Mouse (Mus musculus): ENCODE data around the gene Dvl1.

The Dvl1 gene

GRCm38 (mm10) chr4:155905634-155906033, 58.4 kb downstream of the Dvl1 start:
- DNase-seq (ENCODE audit: extremely low spot score, low read depth, low spot score) = no peak

- no peak for DNase-seq (ENCODE audit: extremely low spot score, low read depth, low spot score)
These were observed 58.9 kb downstream of the Dvl1 start for GRCm38 (mm10) chr4:155906125-155906524.

- no peak for DNase-seq (ENCODE audit: extremely low spot score, low read depth, low spot score)
These were observed 59.8 kb downstream of the Dvl1 start for GRCm38 (mm10) chr4:155907003-155907402.

GRCm38 (mm10) chr4:155908281-155908680, 61.1 kb downstream of the Dvl1 start:
- DNase-seq (ENCODE audit: extremely low spot score, low read depth, low spot score) = no peak

GRCm38 (mm10) chr4:155908751-155909150, 61.5 kb downstream of the Dvl1 start:
- no peak for DNase-seq (ENCODE audit: extremely low spot score, low read depth, low spot score)

Measured in hindlimb bud, embryonic 11.5 days (tissue).